Mouse (Mus musculus) heart, postnatal 0 days (tissue): ENCODE measurements around the gene Apopt1. TPM values are rescaled to one million over a fixed set of nuclear protein-coding genes. Genes with fewer than 3 reads are reported as not detected.

Experiments used
- ATAC-seq: fragments of 200-750 bp; cut with Nextera tagmentation; 2 replicates; pipeline ENCODE4 v1.8.0; 2017; ENCODE audit warnings: low read depth, moderate number of reproducible peaks, moderate library complexity; ENCODE audit not compliant: insufficient read depth
- DNase-seq: peaks from one replicate; pipeline ENCODE4 v3.0.0-alpha.2; 2016; ENCODE audit warnings: low spot score
- H3K27ac ChIP-seq: fragments of 300-500 bp; sonication (generic); 2 replicates; pipeline ENCODE4 v1.5.1; 2014; ENCODE audit warnings: low read depth, mild to moderate bottlenecking
- H3K27me3 ChIP-seq: fragments of 300-500 bp; sonication (generic); 2 replicates; pipeline ENCODE4 v1.6.1; 2014; ENCODE audit warnings: low read length, mixed read lengths; ENCODE audit not compliant: control insufficient read depth, insufficient read depth
- H3K36me3 ChIP-seq: fragments of 300-500 bp; sonication (generic); replicated peaks from 2 replicates; pipeline ENCODE4 v1.6.1; 2014; ENCODE audit warnings: low read length, mixed read lengths; ENCODE audit not compliant: control insufficient read depth, insufficient read depth
- H3K4me1 ChIP-seq: fragments of 300-500 bp; sonication (generic); 2 replicates; pipeline ENCODE4 v1.6.1; 2014; ENCODE audit warnings: antibody characterized with exemption; ENCODE audit not compliant: control insufficient read depth, insufficient read depth
- H3K4me2 ChIP-seq: fragments of 300-500 bp; sonication (generic); 2 replicates; pipeline ENCODE4 v1.6.1; 2014; ENCODE audit warnings: low read depth, mild to moderate bottlenecking, low read length, moderate library complexity
- H3K4me3 ChIP-seq: fragments of 300-500 bp; sonication (generic); 2 replicates; pipeline ENCODE4 v1.5.1; 2014; ENCODE audit warnings: low read depth, low read length
- H3K9ac ChIP-seq: fragments of 300-500 bp; sonication (generic); replicated peaks from 2 replicates; pipeline ENCODE4 v1.6.1; 2014; ENCODE audit warnings: low read depth, low read length, mixed read lengths
- H3K9me3 ChIP-seq: fragments of 300-500 bp; sonication (generic); replicated peaks from 2 replicates; pipeline ENCODE4 v1.6.1; 2016; ENCODE audit warnings: low read length; ENCODE audit not compliant: control insufficient read depth
- CTCF ChIP-seq: IDR thresholded peaks from 2 replicates; pipeline ENCODE4 v1.5.1; 2016; ENCODE audit warnings: antibody characterized with exemption, control low read depth, low read depth
- EP300 ChIP-seq: IDR thresholded peaks from 2 replicates; pipeline ENCODE4 v1.6.1; 2016; ENCODE audit warnings: antibody characterized with exemption, low read depth
- WGBS: fragments of 180-500 bp; shearing (Covaris S2); extraction: QIAGEN DNeasy Blood & Tissue Kit; methylation state at CpG from one replicate; pipeline ENCODE4 v1.1.7; 2014; 5-methylcytosine and 5-hydroxymethylcytosine counted together
- polyA plus RNA-seq: library from polyadenylated mRNA; unstranded; fragments of >200 nt; fragmentation: Nextera tagmentation; extraction: Ambion mirVana; gene quantifications from 2 replicates; pipeline ENCODE4 v1.2.1, GENCODE M21; 2015
- total RNA-seq: library from RNA; depleted of rRNA; stranded (reverse); fragments of >200 nt; gene quantifications from 2 replicates; pipeline ENCODE4 v1.2.3, GENCODE M21; 2014; ENCODE audit warnings: low replicate concordance

Gene Apopt1
- total and polyA plus RNA-seq, 2 experiments from 2014 or later = 18.5 to 58.9 TPM

DNA sequence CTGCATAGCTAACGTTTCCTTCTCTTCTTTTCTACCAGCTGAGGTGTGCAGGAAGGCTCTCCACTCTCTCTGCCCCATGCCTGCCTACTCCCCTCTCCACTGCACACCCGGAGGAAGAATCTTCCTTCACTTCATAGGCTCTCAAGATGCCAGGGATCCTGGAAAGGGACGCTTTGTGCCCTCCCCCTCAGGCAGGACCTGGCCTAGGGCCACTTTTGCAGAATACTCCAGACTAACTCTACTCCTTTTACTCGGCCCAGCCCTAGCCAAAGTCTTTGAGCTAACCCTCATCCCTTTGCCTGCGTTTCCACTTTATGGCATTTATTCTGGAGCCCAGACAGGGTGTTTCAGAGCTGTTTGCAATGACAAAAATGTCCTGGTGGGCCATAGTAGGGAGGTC is 35.6 kb upstream of the Apopt1 start:
- 8% methylated on average over 5 of the region's 5 CpGs for WGBS
- peaks cover 40% of the 10 kb centered on the region for H3K4me1 ChIP-seq
- H3K9ac ChIP-seq = peak overlapping the region; percentile 54
- peak overlapping the region; percentile 92 for H3K4me2 ChIP-seq
- peaks cover 6% of the 10 kb centered on the region; the same call in 1 of the 2 replicates for H3K27me3 ChIP-seq
- peak overlapping the region; percentile 97 for H3K27ac ChIP-seq
- no peaks in the 10 kb centered on the region for H3K9me3 ChIP-seq
- DNase-seq = no peak
- peak overlapping the region; percentile 81 for H3K4me3 ChIP-seq
- 0 out of 2 replicates have a peak, but pooled peaks have one; percentile 0 for TF ChIP-seq EP300
- TF ChIP-seq CTCF = no peak
- H3K36me3 ChIP-seq = no peaks in the 10 kb centered on the region
- peak; percentile 15 for ATAC-seq

DNA sequence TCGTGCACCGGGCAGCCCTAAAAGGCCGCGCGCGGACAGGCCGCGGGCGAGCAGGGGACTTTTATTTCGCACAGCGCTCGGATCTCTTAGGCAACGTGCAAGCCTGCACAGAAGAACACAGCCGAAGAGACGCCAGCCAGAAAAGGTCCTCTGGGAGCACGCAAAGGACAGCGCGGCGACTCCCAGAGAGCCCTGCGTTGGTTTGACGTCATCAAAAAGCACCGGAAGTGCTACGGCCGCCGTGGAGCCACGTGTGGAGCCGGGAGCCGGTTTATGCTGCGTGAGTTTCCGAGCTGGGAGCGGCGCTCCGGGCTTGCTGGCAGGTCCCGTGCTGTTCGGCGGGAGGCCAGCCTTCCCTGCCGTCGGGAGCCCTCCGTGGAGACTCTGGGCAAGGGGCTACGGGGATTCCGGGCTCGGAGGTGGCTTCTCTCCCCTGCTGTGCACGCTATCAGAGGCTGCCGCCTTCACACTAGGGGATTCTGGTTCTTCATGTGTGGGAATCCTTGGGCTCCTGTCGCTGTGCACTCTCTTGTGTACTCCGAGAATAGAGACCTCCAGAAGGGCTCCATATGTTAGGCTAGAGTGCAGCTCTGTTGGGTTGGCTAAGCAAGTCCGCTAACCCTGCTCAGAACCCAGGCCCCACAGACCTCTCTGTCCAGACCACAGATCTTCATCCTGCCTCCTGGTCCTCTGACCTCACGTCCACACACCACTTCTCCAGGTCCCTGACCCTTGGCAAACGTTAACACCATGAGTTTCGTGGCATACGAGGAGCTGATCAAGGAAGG is 35.0 kb upstream of the Apopt1 start, which contains the start of gene Trmt61a:
Trmt61a (plus strand) TSS at position 224 of the 788 bp plus-strand sequence.
- H3K27me3 ChIP-seq = peaks cover 2% of the 10 kb centered on the region; the same call in 1 of the 2 replicates
- peak within 1 kb of the TSS; percentile 54 for H3K9ac ChIP-seq
- peak within 1 kb of the TSS; percentile 81 for H3K4me3 ChIP-seq
- H3K9me3 ChIP-seq = no peaks in the 10 kb centered on the region
- H3K4me1 ChIP-seq = peaks cover 42% of the 10 kb centered on the region
- DNase-seq (peak; percentile 96), ATAC-seq (peak; percentile 94)
- H3K27ac ChIP-seq = peak within 1 kb of the TSS; percentile 97
- TF ChIP-seq EP300 = peak; percentile 80
- no peak for TF ChIP-seq CTCF
- WGBS = under 1% methylated on average over 51 of the region's 51 CpGs
- H3K36me3 ChIP-seq = no peaks in the 10 kb centered on the region
- H3K4me2 ChIP-seq = peak within 1 kb of the TSS; percentile 92

DNA sequence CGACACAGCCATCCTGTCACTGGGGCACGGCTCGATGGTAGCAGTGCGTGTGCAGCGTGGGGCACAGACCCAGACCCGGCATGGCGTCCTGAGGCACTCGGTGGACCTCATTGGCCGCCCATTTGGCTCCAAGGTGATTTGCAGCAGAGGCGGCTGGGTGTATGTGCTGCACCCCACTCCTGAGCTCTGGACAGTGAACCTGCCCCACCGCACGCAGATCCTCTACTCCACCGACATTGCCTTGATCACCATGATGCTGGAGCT is 34.5 kb upstream of the Apopt1 start:
- H3K4me3 ChIP-seq = peak overlapping the region; percentile 81
- H3K27ac ChIP-seq = 0 out of 2 replicates have a peak overlapping the region, but pooled peaks have one; percentile 22
- TF ChIP-seq CTCF (no peak), EP300 (no peak)
- WGBS = 4% methylated on average over 13 of the region's 13 CpGs
- no peaks in the 10 kb centered on the region for H3K36me3 ChIP-seq
- no peak for ATAC-seq
- H3K27me3 ChIP-seq = no peaks in the 10 kb centered on the region
- H3K9ac ChIP-seq = peak overlapping the region; percentile 53
- H3K4me1 ChIP-seq = peaks cover 43% of the 10 kb centered on the region
- H3K4me2 ChIP-seq = peak overlapping the region; percentile 92
- H3K9me3 ChIP-seq = no peaks in the 10 kb centered on the region
- no peak for DNase-seq

DNA sequence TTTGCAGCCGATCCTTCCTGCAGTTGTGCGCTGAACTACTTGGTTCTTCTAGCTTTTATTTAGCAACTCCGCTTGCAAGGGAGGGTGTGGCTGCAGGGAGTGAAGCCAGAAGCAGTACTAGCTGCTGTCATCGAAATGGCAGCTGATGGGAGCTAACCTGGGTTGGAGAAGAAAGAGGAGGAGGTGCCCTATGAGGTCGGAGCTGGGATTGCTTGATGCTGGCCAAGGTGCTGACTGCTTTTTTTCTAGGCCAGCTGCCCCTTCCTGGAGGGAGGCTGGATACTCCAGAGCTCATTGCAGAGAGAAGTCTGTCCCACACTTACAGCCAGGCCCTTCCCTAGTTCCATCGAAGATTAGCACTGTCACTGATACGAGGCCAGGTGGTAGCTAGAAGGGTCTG is 34.1 kb upstream of the Apopt1 start:
- 36% methylated on average over 7 of the region's 7 CpGs for WGBS
- H3K9ac ChIP-seq = no peak overlapping the region
- H3K4me2 ChIP-seq = peak overlapping the region; percentile 92
- H3K27ac ChIP-seq = no peak overlapping the region
- peaks cover 41% of the 10 kb centered on the region for H3K4me1 ChIP-seq
- ATAC-seq (no peak), DNase-seq (no peak)
- H3K4me3 ChIP-seq = peak overlapping the region; percentile 81
- H3K36me3 ChIP-seq = no peaks in the 10 kb centered on the region
- H3K9me3 ChIP-seq = no peaks in the 10 kb centered on the region
- H3K27me3 ChIP-seq = no peaks in the 10 kb centered on the region
- TF ChIP-seq EP300 = no peak
- no peak for TF ChIP-seq CTCF

DNA sequence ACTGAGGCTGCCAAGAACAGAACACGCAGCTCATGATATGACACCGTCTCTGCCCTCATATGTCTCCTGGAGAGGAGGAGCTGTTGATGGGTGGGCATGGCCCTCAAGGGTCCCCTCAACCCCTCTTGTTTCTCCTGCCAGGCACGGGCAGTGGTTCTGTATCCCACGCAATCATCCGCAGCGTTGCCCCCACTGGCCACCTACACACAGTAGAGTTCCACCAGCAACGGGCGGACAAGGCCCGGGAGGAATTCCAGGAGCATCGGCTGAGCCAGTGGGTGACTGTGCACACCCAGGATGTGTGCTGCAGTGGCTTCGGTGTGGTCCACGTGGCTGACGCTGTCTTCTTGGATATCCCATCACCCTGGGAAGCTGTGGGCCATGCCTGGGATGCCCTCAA is 32.4 kb upstream of the Apopt1 start:
- TF ChIP-seq EP300 (no peak), CTCF (no peak)
- Histone ChIP-seq H3K9ac (no peak overlapping the region), H3K36me3 (no peaks in the 10 kb centered on the region), H3K27me3 (no peaks in the 10 kb centered on the region), H3K4me2 (no peak overlapping the region), H3K4me1 (peaks cover 31% of the 10 kb centered on the region), H3K4me3 (no peak overlapping the region), H3K9me3 (no peaks in the 10 kb centered on the region), H3K27ac (no peak overlapping the region)
- ATAC-seq (no peak), DNase-seq (no peak)
- WGBS = 90% methylated on average over 13 of the region's 13 CpGs
